Mouse (Mus musculus): Measurements from ENCODE around the gene Sema4f. TPM values are rescaled to one million over a fixed set of nuclear protein-coding genes. Genes with fewer than 3 reads are reported as not detected.

Sema4f gene
- polyA plus RNA-seq, 1 experiment from 2014 or later = 0.87 TPM

GRCm38 (mm10) chr6:82917778-82918129, 21.8 kb downstream of the Sema4f start:
- WGBS = 20% methylated on average over 8 of the region's 8 CpGs
- Histone ChIP-seq H3K27ac (ENCODE audit: low read depth, low read length) (no peak overlapping the region), H3K4me1 (ENCODE audit: control insufficient read depth, insufficient read depth, low read length) (no peaks in the 10 kb centered on the region), H3K4me3 (ENCODE audit: low read length) (no peak overlapping the region), H3K36me3 (ENCODE audit: control insufficient read depth, insufficient read depth, low read length) (no peaks in the 10 kb centered on the region), H3K9me3 (ENCODE audit: control insufficient read depth, low read length) (no peaks in the 10 kb centered on the region), H3K4me2 (replicated peaks; ENCODE audit: low read depth, low read length) (no peak overlapping the region), H3K27me3 (ENCODE audit: control insufficient read depth, insufficient read depth, low read length) (no peaks in the 10 kb centered on the region), H3K9ac (ENCODE audit: low read depth, low read length) (no peak overlapping the region)
- peak; percentile 75 for ATAC-seq (ENCODE audit: low FRiP score, low TSS enrichment)

GRCm38 (mm10) chr6:82917076-82917777, 22.3 kb downstream of the Sema4f start:
- Histone ChIP-seq H3K4me2 (replicated peaks; ENCODE audit: low read depth, low read length) (no peak overlapping the region), H3K9me3 (ENCODE audit: control insufficient read depth, low read length) (no peaks in the 10 kb centered on the region), H3K4me1 (ENCODE audit: control insufficient read depth, insufficient read depth, low read length) (no peaks in the 10 kb centered on the region), H3K27me3 (ENCODE audit: control insufficient read depth, insufficient read depth, low read length) (no peaks in the 10 kb centered on the region), H3K36me3 (ENCODE audit: control insufficient read depth, insufficient read depth, low read length) (no peaks in the 10 kb centered on the region), H3K4me3 (ENCODE audit: low read length) (no peak overlapping the region), H3K27ac (ENCODE audit: low read depth, low read length) (no peak overlapping the region), H3K9ac (ENCODE audit: low read depth, low read length) (no peak overlapping the region)
- ATAC-seq (ENCODE audit: low FRiP score, low TSS enrichment) = no peak
- 76% methylated on average over 26 of the region's 26 CpGs for WGBS

GRCm38 (mm10) chr6:82916459-82916858, 23.1 kb downstream of the Sema4f start:
- Histone ChIP-seq H3K4me3 (ENCODE audit: low read length) (no peak overlapping the region), H3K4me2 (replicated peaks; ENCODE audit: low read depth, low read length) (no peak overlapping the region), H3K27me3 (ENCODE audit: control insufficient read depth, insufficient read depth, low read length) (no peaks in the 10 kb centered on the region), H3K36me3 (ENCODE audit: control insufficient read depth, insufficient read depth, low read length) (no peaks in the 10 kb centered on the region), H3K4me1 (ENCODE audit: control insufficient read depth, insufficient read depth, low read length) (no peaks in the 10 kb centered on the region), H3K9ac (ENCODE audit: low read depth, low read length) (no peak overlapping the region), H3K9me3 (ENCODE audit: control insufficient read depth, low read length) (no peaks in the 10 kb centered on the region), H3K27ac (ENCODE audit: low read depth, low read length) (no peak overlapping the region)
- ATAC-seq (ENCODE audit: low FRiP score, low TSS enrichment) = no peak
- WGBS = 84% methylated on average over 4 of the region's 4 CpGs

GRCm38 (mm10) chr6:82915889-82916288, 23.7 kb downstream of the Sema4f start:
- no peaks in the 10 kb centered on the region for H3K36me3 ChIP-seq (ENCODE audit: control insufficient read depth, insufficient read depth, low read length)
- no peak overlapping the region for H3K4me3 ChIP-seq (ENCODE audit: low read length)
- no peak overlapping the region for H3K9ac ChIP-seq (ENCODE audit: low read depth, low read length)
- WGBS = 25% methylated on average over 3 of the region's 3 CpGs
- no peak overlapping the region for H3K27ac ChIP-seq (ENCODE audit: low read depth, low read length)
- H3K4me2 ChIP-seq (replicated peaks; ENCODE audit: low read depth, low read length) = no peak overlapping the region
- no peaks in the 10 kb centered on the region for H3K4me1 ChIP-seq (ENCODE audit: control insufficient read depth, insufficient read depth, low read length)
- no peaks in the 10 kb centered on the region for H3K9me3 ChIP-seq (ENCODE audit: control insufficient read depth, low read length)
- ATAC-seq (ENCODE audit: low FRiP score, low TSS enrichment) = 0 out of 2 replicates have a peak, but pooled peaks have one; percentile 21
- no peaks in the 10 kb centered on the region for H3K27me3 ChIP-seq (ENCODE audit: control insufficient read depth, insufficient read depth, low read length)

GRCm38 (mm10) chr6:82913336-82914247, 26.0 kb downstream of the Sema4f start:
- Histone ChIP-seq H3K27ac (ENCODE audit: low read depth, low read length) (no peak overlapping the region), H3K9me3 (ENCODE audit: control insufficient read depth, low read length) (no peaks in the 10 kb centered on the region), H3K4me3 (ENCODE audit: low read length) (no peak overlapping the region), H3K9ac (ENCODE audit: low read depth, low read length) (no peak overlapping the region), H3K36me3 (ENCODE audit: control insufficient read depth, insufficient read depth, low read length) (no peaks in the 10 kb centered on the region), H3K4me2 (replicated peaks; ENCODE audit: low read depth, low read length) (no peak overlapping the region), H3K27me3 (ENCODE audit: control insufficient read depth, insufficient read depth, low read length) (no peaks in the 10 kb centered on the region), H3K4me1 (ENCODE audit: control insufficient read depth, insufficient read depth, low read length) (no peaks in the 10 kb centered on the region)
- ATAC-seq (ENCODE audit: low FRiP score, low TSS enrichment) = no peak
- WGBS = 84% methylated on average over 28 of the region's 28 CpGs

GRCm38 (mm10) chr6:82911303-82911702, 28.3 kb downstream of the Sema4f start:
- WGBS = 89% methylated on average over 5 of the region's 5 CpGs
- Histone ChIP-seq H3K27ac (ENCODE audit: low read depth, low read length) (no peak overlapping the region), H3K9me3 (ENCODE audit: control insufficient read depth, low read length) (no peaks in the 10 kb centered on the region), H3K36me3 (ENCODE audit: control insufficient read depth, insufficient read depth, low read length) (no peaks in the 10 kb centered on the region), H3K4me3 (ENCODE audit: low read length) (no peak overlapping the region), H3K9ac (ENCODE audit: low read depth, low read length) (no peak overlapping the region), H3K4me1 (ENCODE audit: control insufficient read depth, insufficient read depth, low read length) (no peaks in the 10 kb centered on the region), H3K4me2 (replicated peaks; ENCODE audit: low read depth, low read length) (no peak overlapping the region), H3K27me3 (ENCODE audit: control insufficient read depth, insufficient read depth, low read length) (no peaks in the 10 kb centered on the region)
- ATAC-seq (ENCODE audit: low FRiP score, low TSS enrichment) = no peak

GRCm38 (mm10) chr6:82909136-82909855, 30.3 kb downstream of the Sema4f start:
- Histone ChIP-seq H3K27me3 (ENCODE audit: control insufficient read depth, insufficient read depth, low read length) (no peaks in the 10 kb centered on the region), H3K9ac (ENCODE audit: low read depth, low read length) (no peak overlapping the region), H3K27ac (ENCODE audit: low read depth, low read length) (no peak overlapping the region), H3K9me3 (ENCODE audit: control insufficient read depth, low read length) (no peaks in the 10 kb centered on the region), H3K36me3 (ENCODE audit: control insufficient read depth, insufficient read depth, low read length) (no peaks in the 10 kb centered on the region), H3K4me1 (ENCODE audit: control insufficient read depth, insufficient read depth, low read length) (no peaks in the 10 kb centered on the region), H3K4me3 (ENCODE audit: low read length) (no peak overlapping the region), H3K4me2 (replicated peaks; ENCODE audit: low read depth, low read length) (no peak overlapping the region)
- peak; percentile 43; the same call in 1 of the 2 replicates for ATAC-seq (ENCODE audit: low FRiP score, low TSS enrichment)
- 48% methylated on average over 14 of the region's 14 CpGs for WGBS

GRCm38 (mm10) chr6:82908034-82908433, 31.5 kb downstream of the Sema4f start:
- H3K4me3 ChIP-seq (ENCODE audit: low read length) = no peak overlapping the region
- ATAC-seq (ENCODE audit: low FRiP score, low TSS enrichment) = no peak
- no peak overlapping the region for H3K9ac ChIP-seq (ENCODE audit: low read depth, low read length)
- no peaks in the 10 kb centered on the region for H3K36me3 ChIP-seq (ENCODE audit: control insufficient read depth, insufficient read depth, low read length)
- H3K4me1 ChIP-seq (ENCODE audit: control insufficient read depth, insufficient read depth, low read length) = no peaks in the 10 kb centered on the region
- 81% methylated on average over 8 of the region's 8 CpGs for WGBS
- no peak overlapping the region for H3K4me2 ChIP-seq (replicated peaks; ENCODE audit: low read depth, low read length)
- H3K9me3 ChIP-seq (ENCODE audit: control insufficient read depth, low read length) = no peaks in the 10 kb centered on the region
- no peak overlapping the region for H3K27ac ChIP-seq (ENCODE audit: low read depth, low read length)
- H3K27me3 ChIP-seq (ENCODE audit: control insufficient read depth, insufficient read depth, low read length) = no peaks in the 10 kb centered on the region

Data from kidney, embryonic 14.5 days (tissue).